Mouse (Mus musculus) liver, adult 2 months (tissue): ENCODE results near the gene Napa.

Experiments used
- CTCF ChIP-seq: fragments of 200-500 bp; IDR thresholded peaks from 2 replicates; pipeline ENCODE4 v1.5.1; 2011; ENCODE audit warnings: low read depth, low read length, control low read depth
- POLR2A ChIP-seq: fragments of 200-500 bp; IDR thresholded peaks from 2 replicates; pipeline ENCODE4 v1.6.1; 2011; ENCODE audit warnings: low read length, control low read depth; ENCODE audit not compliant: insufficient read depth; ENCODE audit errors: extremely low read depth

GRCm38 (mm10) chr7:16057136-16057534, 41.1 kb upstream of the Napa start:
- TF ChIP-seq CTCF (no peak), POLR2A (no peak)
